Mouse (Mus musculus): ENCODE data around the gene Pdcd1lg2. TPM values are rescaled to one million over a fixed set of nuclear protein-coding genes. Genes with fewer than 3 reads are reported as not detected.

Gene Pdcd1lg2
- polyA plus RNA-seq, 1 experiment from 2014 or later: not detected

- H3K27me3 ChIP-seq: no peaks in the 10 kb centered on the region
- no peaks in the 10 kb centered on the region for H3K36me3 ChIP-seq
- no peak overlapping the region for H3K4me3 ChIP-seq
- no peaks in the 10 kb centered on the region for H3K9me3 ChIP-seq
- no peak overlapping the region for H3K9ac ChIP-seq (replicated peaks)
- no peaks in the 10 kb centered on the region for H3K4me1 ChIP-seq
- ATAC-seq (replicated peaks): no peak
- WGBS: 90% methylated on average over 3 of the region's 3 CpGs
- H3K4me2 ChIP-seq (replicated peaks): no peak overlapping the region
- no peak overlapping the region for H3K27ac ChIP-seq (replicated peaks)
Observed at GRCm38 (mm10) chr19:29514130-29514529, 103.4 kb downstream of the Pdcd1lg2 start.

- no peak overlapping the region for H3K4me3 ChIP-seq
- 96% methylated on average over 3 of the region's 3 CpGs for WGBS
Observed at GRCm38 (mm10) chr19:29515386-29515785, 104.7 kb downstream of the Pdcd1lg2 start.

GRCm38 (mm10) chr19:29515991-29516390 lies 105.3 kb downstream of the Pdcd1lg2 start:
- H3K4me1 ChIP-seq: 0 out of 2 replicates have a peak, but pooled peaks cover under 1% of the 10 kb centered on the region
- H3K9ac ChIP-seq (replicated peaks): no peak overlapping the region
- no peak overlapping the region for H3K4me3 ChIP-seq
- H3K4me2 ChIP-seq (replicated peaks): no peak overlapping the region
- ATAC-seq (replicated peaks): no peak
- no peak overlapping the region for H3K27ac ChIP-seq (replicated peaks)
- no peaks in the 10 kb centered on the region for H3K27me3 ChIP-seq
- no peaks in the 10 kb centered on the region for H3K9me3 ChIP-seq
- 73% methylated on average over 10 of the region's 10 CpGs for WGBS
- H3K36me3 ChIP-seq: no peaks in the 10 kb centered on the region

More at GRCm38 (mm10) chr19:29515386-29515785, 104.7 kb downstream of the Pdcd1lg2 start:
- Histone ChIP-seq H3K9ac (replicated peaks) (no peak overlapping the region), H3K27me3 (no peaks in the 10 kb centered on the region), H3K9me3 (no peaks in the 10 kb centered on the region), H3K27ac (replicated peaks) (no peak overlapping the region), H3K4me2 (replicated peaks) (no peak overlapping the region), H3K36me3 (no peaks in the 10 kb centered on the region), H3K4me1 (no peaks in the 10 kb centered on the region)
- ATAC-seq (replicated peaks): no peak

GRCm38 (mm10) chr19:29518409-29518808 lies 107.7 kb downstream of the Pdcd1lg2 start:
- no peaks in the 10 kb centered on the region for H3K36me3 ChIP-seq
- no peak for ATAC-seq (replicated peaks)
- no peaks in the 10 kb centered on the region for H3K9me3 ChIP-seq
- H3K4me1 ChIP-seq: peaks cover 10% of the 10 kb centered on the region
- no peak overlapping the region for H3K9ac ChIP-seq (replicated peaks)
- no peaks in the 10 kb centered on the region for H3K27me3 ChIP-seq
- WGBS: 92% methylated on average over 7 of the region's 7 CpGs
- H3K4me3 ChIP-seq: no peak overlapping the region
- no peak overlapping the region for H3K27ac ChIP-seq (replicated peaks)
- H3K4me2 ChIP-seq (replicated peaks): no peak overlapping the region

DNA sequence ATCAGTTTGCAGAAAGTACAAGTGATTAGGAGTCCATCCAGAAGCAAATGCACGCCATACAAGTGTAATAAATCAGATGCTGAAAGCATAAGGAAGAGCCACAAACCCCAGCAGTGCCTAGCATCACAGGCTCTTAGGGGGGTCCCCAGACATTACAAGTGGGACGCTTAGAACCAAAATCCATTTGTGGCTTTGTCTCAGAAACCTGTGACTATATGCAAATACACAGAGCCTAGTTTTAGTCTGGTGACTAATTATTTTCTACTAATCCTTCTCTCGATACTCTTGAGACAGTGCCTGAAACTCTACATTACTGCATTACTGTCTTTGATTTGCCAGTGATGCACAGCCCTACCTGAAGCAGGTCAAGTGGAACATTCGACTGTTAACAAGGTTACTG lies 108.2 kb downstream of the Pdcd1lg2 start:
- no peak for ATAC-seq (replicated peaks)
- Histone ChIP-seq H3K4me3 (no peak overlapping the region), H3K9me3 (no peaks in the 10 kb centered on the region), H3K27ac (replicated peaks) (no peak overlapping the region), H3K4me2 (replicated peaks) (no peak overlapping the region), H3K27me3 (no peaks in the 10 kb centered on the region), H3K36me3 (no peaks in the 10 kb centered on the region), H3K9ac (replicated peaks) (no peak overlapping the region), H3K4me1 (peaks cover 15% of the 10 kb centered on the region)
- 82% methylated on average over 4 of the region's 4 CpGs for WGBS

Other genes with a start within 250 kb of the Pdcd1lg2 start
- gene Jak2, start 159.1 kb upstream of the Pdcd1lg2 start, polyA plus RNA-seq (2015; fragmentation: Nextera tagmentation; extraction: Ambion mirVana): 19.2 and 19.8 TPM in 2 replicates
- 1.3 and 1.4 TPM in 2 replicates for gene Insl6, start 85.6 kb upstream of the Pdcd1lg2 start, polyA plus RNA-seq (2015; fragmentation: Nextera tagmentation; extraction: Ambion mirVana)
- gene Rln1, start 76.2 kb upstream of the Pdcd1lg2 start, polyA plus RNA-seq (2015; fragmentation: Nextera tagmentation; extraction: Ambion mirVana): 1.8 and 3.4 TPM in 2 replicates
- 105 and 107 TPM in 2 replicates for gene Plgrkt, start 43.5 kb upstream of the Pdcd1lg2 start, polyA plus RNA-seq (2015; fragmentation: Nextera tagmentation; extraction: Ambion mirVana)
- 0.66 and 0.78 TPM in 2 replicates for gene Cd274, start 43.5 kb upstream of the Pdcd1lg2 start, polyA plus RNA-seq (2015; fragmentation: Nextera tagmentation; extraction: Ambion mirVana)
- 13.2 and 13.4 TPM in 2 replicates for gene Ric1, start 111.4 kb downstream of the Pdcd1lg2 start, polyA plus RNA-seq (2015; fragmentation: Nextera tagmentation; extraction: Ambion mirVana)
- gene Ermp1, start 237.5 kb downstream of the Pdcd1lg2 start, polyA plus RNA-seq (2015; fragmentation: Nextera tagmentation; extraction: Ambion mirVana): 7.1 and 8.0 TPM in 2 replicates

Measured in forebrain, embryonic 15.5 days (tissue).